Mouse (Mus musculus) midbrain, embryonic 16.5 days (tissue): ENCODE results near the gene E130311K13Rik. TPM values are rescaled to one million over a fixed set of nuclear protein-coding genes. Genes with fewer than 3 reads are reported as not detected.
A peak's percentile ranks its signal among the peaks of the same experiment; 100 is the strongest.

ENCODE experiments used
- ATAC-seq: fragments of 200-750 bp; cut with Nextera tagmentation; 2 replicates; pipeline ENCODE4 v1.8.0; 2017; ENCODE audit warnings: moderate TSS enrichment
- H3K27ac ChIP-seq: fragments of 300-500 bp; sonication (generic); 2 replicates; pipeline ENCODE4 v1.5.1; 2014; ENCODE audit warnings: mild to moderate bottlenecking, low read length, mixed read lengths
- H3K27me3 ChIP-seq: fragments of 300-500 bp; sonication (generic); 2 replicates; pipeline ENCODE4 v1.6.1; 2014; ENCODE audit warnings: low read depth, low read length, mixed read lengths; ENCODE audit not compliant: control insufficient read depth, insufficient read depth
- H3K36me3 ChIP-seq: fragments of 300-500 bp; sonication (generic); 2 replicates; pipeline ENCODE4 v1.6.1; 2014; ENCODE audit warnings: mild to moderate bottlenecking, low read length, moderate library complexity, mixed read lengths; ENCODE audit not compliant: control insufficient read depth, insufficient read depth
- H3K4me1 ChIP-seq: fragments of 300-500 bp; sonication (generic); 2 replicates; pipeline ENCODE4 v1.6.1; 2014; ENCODE audit warnings: mild to moderate bottlenecking, low read length, mixed read lengths; ENCODE audit not compliant: control insufficient read depth, insufficient read depth
- H3K4me2 ChIP-seq: fragments of 300-500 bp; sonication (generic); 2 replicates; pipeline ENCODE4 v1.6.1; 2014; ENCODE audit warnings: mild to moderate bottlenecking, low read length, mixed read lengths
- H3K4me3 ChIP-seq: fragments of 300-500 bp; sonication (generic); 2 replicates; pipeline ENCODE4 v1.5.1; 2014; ENCODE audit warnings: low read depth, mild to moderate bottlenecking, low read length, moderate library complexity, mixed read lengths
- H3K9ac ChIP-seq: fragments of 300-500 bp; sonication (generic); 2 replicates; pipeline ENCODE4 v1.6.1; 2014; ENCODE audit warnings: low read depth, low read length, mixed read lengths
- H3K9me3 ChIP-seq: fragments of 300-500 bp; sonication (generic); replicated peaks from 2 replicates; pipeline ENCODE4 v1.6.1; 2014; ENCODE audit warnings: mild to moderate bottlenecking, low read length, mixed read lengths; ENCODE audit not compliant: control insufficient read depth, poor library complexity, severe bottlenecking
- WGBS: fragments of 180-500 bp; shearing (Covaris S2); extraction: QIAGEN DNeasy Blood & Tissue Kit; methylation state at CpG from one replicate; pipeline ENCODE4 v1.1.7; 2014; 5-methylcytosine and 5-hydroxymethylcytosine counted together
- polyA plus RNA-seq: library from polyadenylated mRNA; unstranded; fragments of >200 nt; fragmentation: Nextera tagmentation; extraction: Ambion mirVana; gene quantifications from 2 replicates; pipeline ENCODE4 v1.2.1, GENCODE M21; 2015

Gene E130311K13Rik
- polyA plus RNA-seq, 1 experiment from 2014 or later = 8.3 TPM

GRCm38 (mm10) chr3:63871249-63871648 is 58.0 kb downstream of the E130311K13Rik start:
- no peak for ATAC-seq
- no peak overlapping the region for H3K4me3 ChIP-seq

GRCm38 (mm10) chr3:63868285-63868684 is 61.0 kb downstream of the E130311K13Rik start:
- no peaks in the 10 kb centered on the region for H3K27me3 ChIP-seq
- no peak overlapping the region for H3K9ac ChIP-seq
- peaks cover 7% of the 10 kb centered on the region; the same call in 1 of the 2 replicates for H3K4me1 ChIP-seq
- no peak overlapping the region for H3K4me3 ChIP-seq
- 0 out of 2 replicates have a peak, but pooled peaks have one; percentile 46 for ATAC-seq
- H3K36me3 ChIP-seq = no peaks in the 10 kb centered on the region
- H3K9me3 ChIP-seq = no peaks in the 10 kb centered on the region
- no peak overlapping the region for H3K27ac ChIP-seq
- WGBS = 74% methylated on average over 1 of the region's 1 CpGs
- H3K4me2 ChIP-seq = no peak overlapping the region

More at GRCm38 (mm10) chr3:63871249-63871648, 58.0 kb downstream of the E130311K13Rik start:
- Histone ChIP-seq H3K4me1 (no peaks in the 10 kb centered on the region; the same call in 1 of the 2 replicates), H3K27me3 (no peaks in the 10 kb centered on the region), H3K9me3 (no peaks in the 10 kb centered on the region), H3K36me3 (no peaks in the 10 kb centered on the region), H3K4me2 (no peak overlapping the region), H3K9ac (no peak overlapping the region), H3K27ac (no peak overlapping the region)
- 14% methylated on average over 2 of the region's 2 CpGs for WGBS

- no peak overlapping the region for H3K4me3 ChIP-seq
- WGBS = 30% methylated on average over 2 of the region's 2 CpGs
- no peaks in the 10 kb centered on the region for H3K27me3 ChIP-seq
- H3K27ac ChIP-seq = no peak overlapping the region; the same call in 1 of the 2 replicates
- no peaks in the 10 kb centered on the region for H3K9me3 ChIP-seq
- ATAC-seq = no peak
- peaks cover 7% of the 10 kb centered on the region; the same call in 1 of the 2 replicates for H3K4me1 ChIP-seq
- no peaks in the 10 kb centered on the region for H3K36me3 ChIP-seq
- no peak overlapping the region for H3K9ac ChIP-seq
- H3K4me2 ChIP-seq = no peak overlapping the region
Measured at GRCm38 (mm10) chr3:63865069-63865468, 64.2 kb downstream of the E130311K13Rik start.

Other genes with a start within 250 kb of the E130311K13Rik start
- gene Plch1, start 30.0 kb downstream of the E130311K13Rik start, polyA plus RNA-seq = 11.8 and 11.9 TPM in 2 replicates
- gene Slc33a1, start 35.3 kb upstream of the E130311K13Rik start, polyA plus RNA-seq = 21.5 and 21.8 TPM in 2 replicates
- gene Gmps, start 46.6 kb upstream of the E130311K13Rik start, polyA plus RNA-seq = 53.0 and 53.3 TPM in 2 replicates
- gene Vmn2r1, start 152.1 kb upstream of the E130311K13Rik start, polyA plus RNA-seq = 0.12 and 0.13 TPM in 2 replicates
- 0.05 TPM in 1 of 2 replicates, not detected in the other for gene Vmn2r2, start 212.5 kb upstream of the E130311K13Rik start, polyA plus RNA-seq